Mouse (Mus musculus): ENCODE results near the gene Polr2g.
A peak's percentile ranks its signal among the peaks of the same experiment; 100 is the strongest.

Gene Polr2g

GRCm38 (mm10) chr19:8818301-8818798 is 20.0 kb upstream of the Polr2g start:
- DNase-seq (ENCODE audit: low spot score): no peak

- DNase-seq (ENCODE audit: low spot score): peak; percentile 10
These were observed 18.6 kb upstream of the Polr2g start for GRCm38 (mm10) chr19:8817001-8817400.

GRCm38 (mm10) chr19:8815812-8816211 is 17.4 kb upstream of the Polr2g start:
- DNase-seq (ENCODE audit: low spot score): no peak

GRCm38 (mm10) chr19:8806810-8807209 is 8.4 kb upstream of the Polr2g start:
- DNase-seq (ENCODE audit: low spot score): no peak

GRCm38 (mm10) chr19:8803879-8804660 is 5.7 kb upstream of the Polr2g start:
- no peak for DNase-seq (ENCODE audit: low spot score)

- no peak for DNase-seq (ENCODE audit: low spot score)
These were observed 4.9 kb upstream of the Polr2g start for GRCm38 (mm10) chr19:8803204-8803780.

- DNase-seq (ENCODE audit: low spot score): peak; percentile 99
These were observed 3.9 kb upstream of the Polr2g start, which contains the start of gene Zbtb3 for GRCm38 (mm10) chr19:8802130-8802821. Gene Zbtb3 (plus strand): TSS chr19:8802555.

- DNase-seq (ENCODE audit: low spot score): no peak
These were observed 554 bp upstream of the Polr2g start for GRCm38 (mm10) chr19:8798947-8799315.

- DNase-seq (ENCODE audit: low spot score): no peak
These were observed 8.2 kb downstream of the Polr2g start for GRCm38 (mm10) chr19:8790171-8790570.

GRCm38 (mm10) chr19:8789171-8789570 is 9.2 kb downstream of the Polr2g start:
- no peak for DNase-seq (ENCODE audit: low spot score)

- peak; percentile 57 for DNase-seq (ENCODE audit: low spot score)
These were observed 9.9 kb downstream of the Polr2g start for GRCm38 (mm10) chr19:8788521-8788920.

- peak; percentile 96 for DNase-seq (ENCODE audit: low spot score)
These were observed 12.2 kb downstream of the Polr2g start, which contains the start of gene Taf6l for GRCm38 (mm10) chr19:8786008-8786781. Gene Taf6l (minus strand): TSS chr19:8786417.

- DNase-seq (ENCODE audit: low spot score): peak; percentile 30
These were observed 23.4 kb downstream of the Polr2g start for GRCm38 (mm10) chr19:8774951-8775421.

- peak; percentile 98 for DNase-seq (ENCODE audit: low spot score)
These were observed 24.1 kb downstream of the Polr2g start, which contains the start of gene Tmem179b for GRCm38 (mm10) chr19:8774086-8774835. Gene Tmem179b (minus strand): TSS chr19:8774467.

GRCm38 (mm10) chr19:8773409-8773808 is 25.0 kb downstream of the Polr2g start:
- no peak for DNase-seq (ENCODE audit: low spot score)

GRCm38 (mm10) chr19:8772996-8773395 is 25.4 kb downstream of the Polr2g start:
- DNase-seq (ENCODE audit: low spot score): no peak

GRCm38 (mm10) chr19:8770567-8771270 is 27.7 kb downstream of the Polr2g start, which contains the start of gene Tmem223:
Gene Tmem223 (plus strand): TSS chr19:8770996.
- peak; percentile 84 for DNase-seq (ENCODE audit: low spot score)

GRCm38 (mm10) chr19:8765562-8765961 is 32.8 kb downstream of the Polr2g start:
- DNase-seq (ENCODE audit: low spot score): no peak

- no peak for DNase-seq (ENCODE audit: low spot score)
These were observed 35.1 kb downstream of the Polr2g start for GRCm38 (mm10) chr19:8763276-8763675.

GRCm38 (mm10) chr19:8760757-8761156 is 37.6 kb downstream of the Polr2g start:
- DNase-seq (ENCODE audit: low spot score): no peak
